ENCODE assay signal across 8 mouse cellular contexts in genomic region chr17:24414230-24414976, GRCm38 (mm10). TPM values are rescaled to one million over a fixed set of nuclear protein-coding genes. Genes with fewer than 3 reads are reported as not detected.
DNase-seq lines count a peak whose midpoint lies in the region; ATAC-seq lines count a peak whose summit lies in the region.

TSS of gene Rnps1 (plus strand) at chr17:24414565.

- peak; percentile 85 for ATAC-seq in megakaryocyte progenitor cell, adult 5-6 weeks (replicated peaks; ENCODE audit: poor library complexity)

- DNase-seq in adipocyte (ENCODE audit: low spot score), result peak; percentile 100
- DNase-seq in embryo, embryonic 10 days (ENCODE audit: low spot score), result peak; percentile 100
- DNase-seq in gastrocnemius, postnatal 10 days, result peak; percentile 92
- DNase-seq in induced T-regulatory cell, adult 2 months (ENCODE audit: low read depth), result peak; percentile 99
- peak; percentile 75 to 92 for DNase-seq in left cerebral cortex, adult 9 months (ENCODE audit: low spot score in 2 of 2)
- peak; percentile 92 for DNase-seq in right cerebral cortex, postnatal 14 days
- peak; percentile 88 to 91 for DNase-seq in urinary bladder, postnatal 36 days (ENCODE audit: low spot score in 2 of 2)

RNA-seq across cellular contexts. Expression of gene Rnps1, which starts in this region (rescaled TPM):
- 10 to 100 TPM; 59.1 to 67.5 TPM for total RNA-seq in gastrocnemius, postnatal 10 days (2021)
- 143 and 154 TPM in 2 replicates for total RNA-seq in megakaryocyte progenitor cell, adult 5-6 weeks (2015)
- 187 and 191 TPM in 2 replicates for total RNA-seq in megakaryocyte progenitor cell, adult 5-6 weeks (2017)

Comparison
In these comparisons a context has a peak if more than half of its experiments do, and no peak if none do; other contexts are left out.
1. Peak in every context shown above with its lines: DNase-seq and ATAC-seq.